Mouse (Mus musculus): Measurements from ENCODE around the gene Acsf2. TPM values are rescaled to one million over a fixed set of nuclear protein-coding genes. Genes with fewer than 3 reads are reported as not detected.

Gene Acsf2
- total and polyA plus RNA-seq, 3 experiments, result 4.5 to 25.7 (median 7.5) TPM

- no peaks in the 10 kb centered on the region for H3K27me3 ChIP-seq (replicated peaks)
- peaks cover 3% of the 10 kb centered on the region for H3K9me3 ChIP-seq (replicated peaks; ENCODE audit: low read length)
- peaks cover 2 to 25% of the 10 kb centered on the region in 2 experiments for H3K4me1 ChIP-seq (ENCODE audit: control insufficient read depth in 1 of 2, insufficient read depth in 2 of 2)
- peak within 1 kb of the TSS; percentile 50 for H3K4me2 ChIP-seq (ENCODE audit: insufficient read depth, low read depth, poor library complexity, severe bottlenecking)
- in situ Hi-C loops (cut with MboI; ENCODE audit: low pct_ligation_motif_present, low pct_unique_long_range_greater_than_20kb, low sequenced_read_pairs), result no loop called here
- H3K9ac ChIP-seq (ENCODE audit: insufficient read depth, low read depth), result peak within 1 kb of the TSS; percentile 32
- DNase-seq (ENCODE audit: extremely low read depth), result peak; percentile 96
- TF ChIP-seq TBP (conservative IDR thresholded peaks at IDR 0.05; ENCODE audit: low read depth, low read length) (no peak), NRF1 (IDR thresholded peaks at IDR 0.05; ENCODE audit: low read depth, low read length) (peak; percentile 61; the same call in 1 of the 2 replicates), ZMIZ1 (IDR thresholded peaks at IDR 0.05; ENCODE audit: low read depth, low read length) (no peak; the same call in 1 of the 2 replicates), POLR2AphosphoS2 (IDR thresholded peaks at IDR 0.05; ENCODE audit: low read depth, low read length) (no peak), ZKSCAN1 (IDR thresholded peaks at IDR 0.05; ENCODE audit: borderline replicate concordance, low read depth, low read length) (no peak), ELF1 (IDR thresholded peaks at IDR 0.05; ENCODE audit: low read depth, low read length) (peak; percentile 84), JUND (conservative IDR thresholded peaks at IDR 0.05; ENCODE audit: low read depth, low read length) (0 out of 2 replicates have a peak, but pooled peaks have one; percentile 19), MAZ (IDR thresholded peaks at IDR 0.05; ENCODE audit: low read depth, low read length) (peak; percentile 73), BHLHE40 (IDR thresholded peaks at IDR 0.05; ENCODE audit: low read depth, low read length) (peak; percentile 100), HCFC1 (IDR thresholded peaks at IDR 0.05; ENCODE audit: low read depth, low read length) (peak; percentile 84), MYC (IDR thresholded peaks at IDR 0.05; ENCODE audit: low read depth, low read length) (peak; percentile 98), CHD2 (IDR thresholded peaks at IDR 0.05; ENCODE audit: low read length) (no peak), SIN3A (IDR thresholded peaks at IDR 0.05; ENCODE audit: low read length) (peak; percentile 77), CTCF (conservative IDR thresholded peaks at IDR 0.05 in 1 of 2, IDR thresholded peaks at IDR 0.05 in 1 of 2; ENCODE audit: low read depth in 2 of 2, low read length in 2 of 2) (peak; percentile 77 to 92), MEF2A (IDR thresholded peaks at IDR 0.05; ENCODE audit: borderline replicate concordance, low read depth, low read length) (no peak; the same call in none of the 2 replicates), MXI1 (IDR thresholded peaks at IDR 0.05; ENCODE audit: low read depth, low read length) (peak; percentile 96), KAT2A (IDR thresholded peaks at IDR 0.05; ENCODE audit: insufficient replicate concordance, low read length) (0 out of 2 replicates have a peak, but pooled peaks have one; percentile 59), RAD21 (IDR thresholded peaks at IDR 0.05; ENCODE audit: low read depth, low read length) (peak; percentile 39), ETS1 (conservative IDR thresholded peaks at IDR 0.05; ENCODE audit: low read depth, low read length) (peak; percentile 12; the same call in 1 of the 2 replicates), E2F4 (IDR thresholded peaks at IDR 0.05; ENCODE audit: insufficient replicate concordance, low read depth, low read length) (no peak), NELFE (IDR thresholded peaks at IDR 0.05; ENCODE audit: low read depth, low read length) (peak; percentile 74), TCF12 (IDR thresholded peaks at IDR 0.05; ENCODE audit: low read depth, low read length) (0 out of 2 replicates have a peak, but pooled peaks have one; percentile 60), SMC3 (IDR thresholded peaks at IDR 0.05; ENCODE audit: low read depth, low read length) (peak; percentile 77), USF1 (IDR thresholded peaks at IDR 0.05; ENCODE audit: low read depth, low read length) (peak; percentile 58), POLR2A (IDR thresholded peaks at IDR 0.05; ENCODE audit: low read depth, low read length) (peak; percentile 71), UBTF (IDR thresholded peaks at IDR 0.05; ENCODE audit: low read depth, low read length) (peak; percentile 80; the same call in 1 of the 2 replicates), IRF4 (IDR thresholded peaks at IDR 0.05; ENCODE audit: low read depth, low read length) (peak; percentile 64), CHD1 (IDR thresholded peaks at IDR 0.05; ENCODE audit: low read depth, low read length) (no peak), MAX (IDR thresholded peaks at IDR 0.05; ENCODE audit: low read length) (peak; percentile 92), EP300 (IDR thresholded peaks at IDR 0.05; ENCODE audit: low read length) (no peak; the same call in 1 of the 2 replicates), GABPA (IDR thresholded peaks at IDR 0.05; ENCODE audit: insufficient replicate concordance, low read depth, low read length) (peak; percentile 5; the same call in 1 of the 2 replicates)
- dilution Hi-C loops (cut with MboI; ENCODE audit: extremely low pct_ligation_motif_present, extremely low pct_unique_long_range_greater_than_20kb, low sequenced_read_pairs), result no loop called here
- H3K27ac ChIP-seq (ENCODE audit: insufficient read depth, low read depth), result peak within 1 kb of the TSS; percentile 56
- H3K36me3 ChIP-seq (replicated peaks in 1 of 2; ENCODE audit: control insufficient read depth in 1 of 2, insufficient read depth in 1 of 2, low read length in 1 of 2), result peaks cover 0 to 30% of the 10 kb centered on the region in 2 experiments
- H3K79me2 ChIP-seq (replicated peaks; ENCODE audit: control insufficient read depth, extremely low read depth, insufficient read depth, poor library complexity, severe bottlenecking), result no peaks in the 10 kb centered on the region
- H3K4me3 ChIP-seq (replicated peaks in 1 of 3; ENCODE audit: low read depth in 2 of 3, low read length in 2 of 3, poor library complexity in 1 of 3), result peak within 1 kb of the TSS; percentile 59 to 94 (median 64)
These were observed 52.6 kb downstream of the Acsf2 start, which contains the start of gene Rsad1 for GRCm38 (mm10) chr11:94548888-94549690. Gene Rsad1 (minus strand): TSS chr11:94549255.
